In the genomic region with DNA sequence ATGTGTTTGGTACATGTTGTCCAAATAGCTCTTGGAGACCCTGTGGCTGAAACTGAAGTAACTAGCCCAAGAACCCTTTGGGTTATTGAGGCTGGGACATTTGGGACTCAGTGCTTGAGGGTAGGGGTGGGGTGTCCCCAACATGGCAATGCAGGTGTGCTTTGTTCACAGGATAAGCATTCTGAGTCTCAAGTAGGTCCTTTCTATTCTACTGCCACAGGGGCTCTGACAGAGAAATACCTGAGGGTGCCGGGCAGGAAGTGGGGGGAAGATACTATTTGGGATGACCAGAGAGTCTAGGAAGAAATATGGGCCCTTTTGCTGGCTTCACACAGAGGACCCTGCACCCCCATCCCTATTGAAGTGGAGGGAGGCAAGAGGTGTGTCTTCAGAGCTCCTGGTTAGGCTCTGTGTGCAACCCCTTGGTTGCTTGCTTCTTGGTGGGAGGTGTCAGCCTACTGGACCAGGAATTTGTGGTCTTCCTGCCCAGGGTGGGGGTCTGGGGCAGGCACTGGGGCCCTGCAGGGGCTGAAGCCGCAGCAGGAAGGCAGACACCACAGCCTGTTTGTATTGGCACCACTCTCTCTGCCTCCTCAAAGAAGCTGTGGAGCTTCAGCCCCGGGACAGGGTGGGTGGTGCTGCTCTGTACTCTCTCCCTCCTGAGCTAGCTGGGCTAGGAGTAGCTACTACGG, we compare ENCODE assay signal across 9 mouse cellular contexts. TPM values are rescaled to one million over a fixed set of nuclear protein-coding genes. Genes with fewer than 3 reads are reported as not detected.
A peak's percentile ranks its signal among the peaks of the same experiment; 100 is the strongest.
DNase-seq lines count a peak whose midpoint lies in the region; ATAC-seq and TF ChIP-seq lines count a peak whose summit lies in the region.
"Had no signal": no experiment of that assay in that cellular context is flagged by ENCODE, and none has a peak within 500 bp of the region (broad histone marks: within the 10 kb centered on the region; RNA-seq: fewer than 3 reads in every experiment).

No protein-coding gene starts in this region.

- no peak for DNase-seq in forebrain, embryonic 10.5 days (ENCODE audit: extremely low spot score, low spot score)
- no peak for DNase-seq in forebrain, postnatal 0 days
- peak; percentile 21 for DNase-seq in ovary, postnatal 36 days (ENCODE audit: low spot score)
- no peak for DNase-seq in ovary, postnatal 10 days (ENCODE audit: low spot score)
- peak; percentile 50 to 66 for DNase-seq in kidney, postnatal 4 days
- DNase-seq in urinary bladder, adult 18-20 months (ENCODE audit: low spot score in 2 of 2) = no peak

- peak overlapping the region; percentile 26; the same call in 1 of the 2 replicates for H3K27ac ChIP-seq in forebrain, embryonic 10.5 days
- no peak overlapping the region for H3K27ac ChIP-seq in forebrain, postnatal 0 days (ENCODE audit: low read depth, low read length)
- peak overlapping the region; percentile 97 for H3K27ac ChIP-seq in stomach, embryonic 16.5 days (ENCODE audit: low read length)
- H3K27ac ChIP-seq: midbrain, embryonic 12.5 days had no signal

- H3K9me3 ChIP-seq in forebrain, embryonic 10.5 days = no peaks in the 10 kb centered on the region
- H3K9me3 ChIP-seq in forebrain, postnatal 0 days (ENCODE audit: low read length) = no peaks in the 10 kb centered on the region
- H3K9me3 ChIP-seq in stomach, embryonic 16.5 days (replicated peaks; ENCODE audit: control insufficient read depth, low read length) = no peaks in the 10 kb centered on the region
- H3K9me3 ChIP-seq: midbrain, embryonic 12.5 days had no signal

- no peak overlapping the region for H3K4me2 ChIP-seq in forebrain, postnatal 0 days (ENCODE audit: low read depth)
- peak overlapping the region; percentile 81 for H3K4me2 ChIP-seq in stomach, embryonic 16.5 days (ENCODE audit: low read depth, low read length)

- peaks cover 2% of the 10 kb centered on the region for H3K36me3 ChIP-seq in forebrain, embryonic 10.5 days (replicated peaks)
- H3K36me3 ChIP-seq in forebrain, postnatal 0 days (ENCODE audit: insufficient read depth) = no peaks in the 10 kb centered on the region; the same call in 1 of the 2 replicates
- H3K36me3 ChIP-seq in stomach, embryonic 16.5 days (ENCODE audit: control insufficient read depth, insufficient read depth, low read length) = no peaks in the 10 kb centered on the region

- no peak overlapping the region for H3K4me3 ChIP-seq in forebrain, embryonic 10.5 days
- H3K4me3 ChIP-seq in forebrain, postnatal 0 days (ENCODE audit: low read depth, low read length) = no peak overlapping the region
- no peak overlapping the region; the same call in 1 of the 2 replicates for H3K4me3 ChIP-seq in stomach, embryonic 16.5 days (replicated peaks; ENCODE audit: low read length)

- ATAC-seq in forebrain, postnatal 0 days = no peak
- ATAC-seq in stomach, embryonic 16.5 days (ENCODE audit: insufficient read depth, low FRiP score) = no peak
- ATAC-seq in cerebellum, adult (ENCODE audit: insufficient number of reproducible peaks, low FRiP score, low TSS enrichment) = no peak

- peaks cover 48% of the 10 kb centered on the region for H3K27me3 ChIP-seq in forebrain, embryonic 10.5 days (ENCODE audit: poor library complexity, severe bottlenecking)
- no peaks in the 10 kb centered on the region; the same call in 1 of the 2 replicates for H3K27me3 ChIP-seq in forebrain, postnatal 0 days (ENCODE audit: insufficient read depth, low read length)
- 0 out of 2 replicates have a peak, but pooled peaks cover 8% of the 10 kb centered on the region for H3K27me3 ChIP-seq in stomach, embryonic 16.5 days (ENCODE audit: control insufficient read depth, insufficient read depth, low read length)

- peaks cover 68% of the 10 kb centered on the region for H3K4me1 ChIP-seq in forebrain, embryonic 10.5 days
- H3K4me1 ChIP-seq in forebrain, postnatal 0 days (ENCODE audit: insufficient read depth) = peaks cover 13% of the 10 kb centered on the region
- peaks cover 53% of the 10 kb centered on the region for H3K4me1 ChIP-seq in stomach, embryonic 16.5 days (ENCODE audit: control insufficient read depth, insufficient read depth, low read length)

- WGBS in forebrain, embryonic 10.5 days = 83% methylated on average over 4 of the region's 4 CpGs
- 73% methylated on average over 4 of the region's 4 CpGs for WGBS in forebrain, postnatal 0 days
- WGBS in stomach, embryonic 16.5 days = 31% methylated on average over 4 of the region's 4 CpGs

- no peak for TF ChIP-seq CTCF in forebrain, postnatal 0 days (IDR thresholded peaks at IDR 0.05; ENCODE audit: low read depth)

- no peak overlapping the region for H3K9ac ChIP-seq in forebrain, postnatal 0 days
- H3K9ac ChIP-seq in stomach, embryonic 16.5 days (ENCODE audit: low read length) = peak overlapping the region; percentile 82
- H3K9ac ChIP-seq: midbrain, embryonic 12.5 days had no signal

RNA-seq across cellular contexts. Expression of a gene that starts 2.7 kb away (rescaled TPM):
- 31.4 and 37.9 TPM in 2 replicates for polyA plus RNA-seq in forebrain, embryonic 10.5 days (2016; fragmentation: Nextera tagmentation; extraction: Ambion mirVana)
- total RNA-seq in forebrain, postnatal 0 days (2014; rRNA removed) = 52.5 and 79.6 TPM in 2 replicates
- polyA plus RNA-seq in forebrain, postnatal 0 days (2015; fragmentation: Nextera tagmentation; extraction: Ambion mirVana) = 54.9 and 57.9 TPM in 2 replicates
- 67.4 and 69.6 TPM in 2 replicates for polyA plus RNA-seq in stomach, embryonic 16.5 days (2015; fragmentation: Nextera tagmentation; extraction: Ambion mirVana)

RNA-seq across cellular contexts. Expression of a gene that starts 2.8 kb away (rescaled TPM):
- polyA plus RNA-seq in forebrain, embryonic 10.5 days (2016; fragmentation: Nextera tagmentation; extraction: Ambion mirVana) = 87.0 and 95.7 TPM in 2 replicates
- 21.1 and 24.6 TPM in 2 replicates for total RNA-seq in forebrain, postnatal 0 days (2014; rRNA removed)
- 73.2 and 74.8 TPM in 2 replicates for polyA plus RNA-seq in forebrain, postnatal 0 days (2015; fragmentation: Nextera tagmentation; extraction: Ambion mirVana)
- polyA plus RNA-seq in stomach, embryonic 16.5 days (2015; fragmentation: Nextera tagmentation; extraction: Ambion mirVana) = 62.4 and 63.1 TPM in 2 replicates

RNA-seq across cellular contexts. Expression of a gene that starts 10.5 kb away (rescaled TPM):
- 15.2 and 17.7 TPM in 2 replicates for polyA plus RNA-seq in forebrain, embryonic 10.5 days (2016; fragmentation: Nextera tagmentation; extraction: Ambion mirVana)
- 55.8 and 62.4 TPM in 2 replicates for total RNA-seq in forebrain, postnatal 0 days (2014; rRNA removed)
- 12.4 and 18.7 TPM in 2 replicates for polyA plus RNA-seq in forebrain, postnatal 0 days (2015; fragmentation: Nextera tagmentation; extraction: Ambion mirVana)
- polyA plus RNA-seq in stomach, embryonic 16.5 days (2015; fragmentation: Nextera tagmentation; extraction: Ambion mirVana) = 39.1 and 40.3 TPM in 2 replicates

RNA-seq across cellular contexts. Expression of a gene that starts 16.8 kb away (rescaled TPM):
- polyA plus RNA-seq in forebrain, embryonic 10.5 days (2016; fragmentation: Nextera tagmentation; extraction: Ambion mirVana) = 6.2 and 7.3 TPM in 2 replicates
- total RNA-seq in forebrain, postnatal 0 days (2014; rRNA removed) = 4.5 and 7.2 TPM in 2 replicates
- polyA plus RNA-seq in forebrain, postnatal 0 days (2015; fragmentation: Nextera tagmentation; extraction: Ambion mirVana) = 5.2 and 6.7 TPM in 2 replicates
- polyA plus RNA-seq in stomach, embryonic 16.5 days (2015; fragmentation: Nextera tagmentation; extraction: Ambion mirVana) = 21.4 and 25.3 TPM in 2 replicates

RNA-seq across cellular contexts. Expression of a gene that starts 22.7 kb away (rescaled TPM):
- polyA plus RNA-seq in forebrain, embryonic 10.5 days (2016; fragmentation: Nextera tagmentation; extraction: Ambion mirVana) = 15.9 and 18.2 TPM in 2 replicates
- total RNA-seq in forebrain, postnatal 0 days (2014; rRNA removed) = 6.2 and 7.7 TPM in 2 replicates
- 18.3 and 22.4 TPM in 2 replicates for polyA plus RNA-seq in forebrain, postnatal 0 days (2015; fragmentation: Nextera tagmentation; extraction: Ambion mirVana)
- 34.0 and 38.5 TPM in 2 replicates for polyA plus RNA-seq in stomach, embryonic 16.5 days (2015; fragmentation: Nextera tagmentation; extraction: Ambion mirVana)

Comparison
In these comparisons a context has a peak if more than half of its experiments do, and no peak if none do; other contexts are left out.
1. DNase-seq: peak in ovary, postnatal 36 days (single experiment) and kidney, postnatal 4 days (2 of 2); none in forebrain, embryonic 10.5 days (single experiment), forebrain, postnatal 0 days (single experiment), ovary, postnatal 10 days (single experiment) and urinary bladder, adult 18-20 months (0 of 2).